Mouse (Mus musculus) liver, embryonic 16.5 days (tissue): ENCODE results near the gene Asap3. TPM values are rescaled to one million over a fixed set of nuclear protein-coding genes. Genes with fewer than 3 reads are reported as not detected.
A peak's percentile ranks its signal among the peaks of the same experiment; 100 is the strongest.

ENCODE experiments used
- ATAC-seq: fragments of 200-750 bp; cut with Nextera tagmentation; 2 replicates; pipeline ENCODE4 v1.8.0; 2017; ENCODE audit warnings: low read depth, mild to moderate bottlenecking, moderate number of reproducible peaks, moderate library complexity
- H3K27ac ChIP-seq: fragments of 300-500 bp; sonication (generic); 2 replicates; pipeline ENCODE4 v1.5.1; 2014; ENCODE audit warnings: mild to moderate bottlenecking, low read length
- H3K27me3 ChIP-seq: fragments of 300-500 bp; sonication (generic); 2 replicates; pipeline ENCODE4 v1.6.1; 2014; ENCODE audit warnings: low read depth, low read length, mixed read lengths; ENCODE audit not compliant: control insufficient read depth, insufficient read depth
- H3K36me3 ChIP-seq: fragments of 300-500 bp; sonication (generic); 2 replicates; pipeline ENCODE4 v1.6.1; 2014; ENCODE audit warnings: mild to moderate bottlenecking; ENCODE audit not compliant: control insufficient read depth, insufficient read depth
- H3K4me1 ChIP-seq: fragments of 300-500 bp; sonication (generic); 2 replicates; pipeline ENCODE4 v1.6.1; 2014; ENCODE audit warnings: low read depth, low read length, mixed read lengths; ENCODE audit not compliant: control insufficient read depth
- H3K4me2 ChIP-seq: fragments of 300-500 bp; sonication (generic); 2 replicates; pipeline ENCODE4 v1.6.1; 2014; ENCODE audit warnings: low read depth, low read length, mixed read lengths
- H3K4me3 ChIP-seq: fragments of 300-500 bp; sonication (generic); 2 replicates; pipeline ENCODE4 v1.5.1; 2014; ENCODE audit warnings: low read depth, mild to moderate bottlenecking, low read length
- H3K9ac ChIP-seq: fragments of 300-500 bp; sonication (generic); 2 replicates; pipeline ENCODE4 v1.6.1; 2014; ENCODE audit warnings: low read depth, low read length
- H3K9me3 ChIP-seq: fragments of 300-500 bp; sonication (generic); replicated peaks from 2 replicates; pipeline ENCODE4 v1.6.1; 2016; ENCODE audit warnings: low read length; ENCODE audit not compliant: control insufficient read depth
- WGBS: fragments of 180-500 bp; shearing (Covaris S2); extraction: QIAGEN DNeasy Blood & Tissue Kit; methylation state at CpG from one replicate; pipeline ENCODE4 v1.1.7; 2014; ENCODE audit not compliant: insufficient replicate concordance; 5-methylcytosine and 5-hydroxymethylcytosine counted together
- polyA plus RNA-seq: library from polyadenylated mRNA; unstranded; fragments of >200 nt; fragmentation: Nextera tagmentation; extraction: Ambion mirVana; gene quantifications from 2 replicates; pipeline ENCODE4 v1.2.1, GENCODE M21; 2015

The Asap3 gene
- polyA plus RNA-seq, 1 experiment from 2014 or later = 3.0 TPM

GRCm38 (mm10) chr4:136189912-136190311, 16.3 kb upstream of the Asap3 start:
- Histone ChIP-seq H3K36me3 (peaks cover 92% of the 10 kb centered on the region), H3K9me3 (no peaks in the 10 kb centered on the region), H3K27me3 (no peaks in the 10 kb centered on the region), H3K4me3 (peak overlapping the region; percentile 43), H3K4me2 (peak overlapping the region; percentile 70), H3K4me1 (peaks cover 59% of the 10 kb centered on the region), H3K9ac (peak overlapping the region; percentile 74), H3K27ac (peak overlapping the region; percentile 88)
- WGBS = 28% methylated on average over 8 of the region's 8 CpGs
- ATAC-seq = peak; percentile 99

DNA sequence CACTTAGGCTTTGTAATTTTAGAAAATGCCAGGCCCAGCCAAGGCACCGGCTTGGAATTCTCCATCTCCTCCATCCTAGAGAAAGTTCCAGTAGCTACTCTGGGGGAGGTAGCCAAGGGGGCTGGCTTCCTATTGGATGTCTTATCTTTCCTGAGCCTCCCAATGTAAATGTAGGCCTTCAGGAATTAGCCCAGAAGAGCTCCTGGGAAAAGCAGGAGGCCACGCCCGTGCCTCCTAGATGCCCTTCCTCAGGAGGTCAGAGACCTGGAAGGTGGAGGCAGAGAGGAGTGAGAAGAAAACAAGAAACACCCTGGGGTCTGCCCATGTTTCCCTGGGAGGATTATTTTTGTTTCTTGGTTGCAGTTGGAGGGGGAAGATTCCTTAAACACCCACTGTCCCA, 12.6 kb upstream of the Asap3 start:
- no peak overlapping the region for H3K27ac ChIP-seq
- H3K4me3 ChIP-seq = no peak overlapping the region
- no peaks in the 10 kb centered on the region for H3K9me3 ChIP-seq
- no peak overlapping the region for H3K9ac ChIP-seq
- no peak overlapping the region for H3K4me2 ChIP-seq
- no peak for ATAC-seq
- peaks cover 67% of the 10 kb centered on the region for H3K36me3 ChIP-seq
- WGBS = 93% methylated on average over 3 of the region's 3 CpGs
- no peaks in the 10 kb centered on the region for H3K27me3 ChIP-seq
- peaks cover 30% of the 10 kb centered on the region for H3K4me1 ChIP-seq

- Histone ChIP-seq H3K27me3 (no peaks in the 10 kb centered on the region), H3K4me2 (no peak overlapping the region), H3K4me3 (no peak overlapping the region), H3K4me1 (peaks cover 19% of the 10 kb centered on the region), H3K9me3 (no peaks in the 10 kb centered on the region), H3K9ac (no peak overlapping the region), H3K27ac (peak overlapping the region; percentile 35), H3K36me3 (peaks cover 58% of the 10 kb centered on the region)
- no peak for ATAC-seq
- 73% methylated on average over 7 of the region's 7 CpGs for WGBS
Measured at GRCm38 (mm10) chr4:136195029-136195428, 11.1 kb upstream of the Asap3 start.

DNA sequence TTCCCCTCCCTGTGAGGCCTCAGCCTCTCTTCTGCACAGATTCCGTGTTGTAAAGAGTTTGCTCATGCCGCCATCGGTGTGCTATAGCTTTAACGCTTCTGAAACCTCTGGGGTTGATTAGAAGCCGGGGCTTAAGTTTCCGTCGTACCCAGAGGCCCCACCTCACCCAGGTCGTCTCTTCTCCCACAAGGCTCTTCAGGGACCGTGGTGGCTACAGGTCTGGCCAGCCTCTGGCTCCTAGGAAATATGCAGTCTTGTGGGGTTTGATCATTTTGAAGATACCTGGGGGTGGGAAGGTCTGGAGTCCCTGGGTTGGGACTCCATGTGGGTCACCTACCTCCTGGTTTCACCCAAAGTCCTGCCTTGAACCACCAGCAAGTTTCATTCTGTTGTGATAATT, 10.5 kb upstream of the Asap3 start:
- Histone ChIP-seq H3K9ac (no peak overlapping the region), H3K27me3 (no peaks in the 10 kb centered on the region; the same call in 1 of the 2 replicates), H3K9me3 (no peaks in the 10 kb centered on the region), H3K4me1 (peaks cover 13% of the 10 kb centered on the region), H3K4me3 (no peak overlapping the region), H3K4me2 (no peak overlapping the region), H3K27ac (no peak overlapping the region; the same call in 1 of the 2 replicates), H3K36me3 (peaks cover 54% of the 10 kb centered on the region)
- 83% methylated on average over 9 of the region's 9 CpGs for WGBS
- no peak for ATAC-seq

DNA sequence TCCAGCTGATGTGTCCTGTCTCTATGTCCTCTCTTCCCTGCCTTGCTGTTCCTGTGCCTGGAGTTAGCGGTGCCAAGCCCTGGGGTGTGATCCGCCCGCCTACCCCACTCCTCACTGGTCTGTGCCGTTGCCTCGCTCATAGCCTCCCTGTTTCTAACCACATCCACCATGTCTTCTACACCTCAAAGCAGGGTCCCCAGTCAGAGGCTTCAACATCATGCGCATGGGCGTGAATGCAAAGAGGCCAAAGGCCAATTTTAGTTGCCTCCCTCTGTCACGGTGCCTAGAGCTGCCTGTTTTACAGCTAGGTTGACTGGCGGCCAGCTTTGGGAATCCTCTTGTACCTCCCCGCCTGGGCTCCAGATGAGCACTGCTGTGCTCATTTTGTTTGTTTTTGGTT, 10.0 kb upstream of the Asap3 start:
- Histone ChIP-seq H3K36me3 (peaks cover 49% of the 10 kb centered on the region), H3K27me3 (no peaks in the 10 kb centered on the region; the same call in 1 of the 2 replicates), H3K9ac (no peak overlapping the region), H3K4me1 (peaks cover 8% of the 10 kb centered on the region), H3K27ac (no peak overlapping the region), H3K9me3 (no peaks in the 10 kb centered on the region), H3K4me3 (no peak overlapping the region), H3K4me2 (no peak overlapping the region)
- WGBS = 84% methylated on average over 10 of the region's 10 CpGs
- no peak for ATAC-seq

- 76% methylated on average over 7 of the region's 7 CpGs for WGBS
- Histone ChIP-seq H3K27me3 (peaks cover 9% of the 10 kb centered on the region), H3K36me3 (peaks cover 22% of the 10 kb centered on the region), H3K4me1 (no peaks in the 10 kb centered on the region; the same call in 1 of the 2 replicates), H3K4me2 (no peak overlapping the region), H3K27ac (peak overlapping the region; percentile 33; the same call in 1 of the 2 replicates), H3K4me3 (no peak overlapping the region), H3K9me3 (no peaks in the 10 kb centered on the region), H3K9ac (no peak overlapping the region)
- ATAC-seq = no peak
Measured at GRCm38 (mm10) chr4:136198846-136199245, 7.3 kb upstream of the Asap3 start.

GRCm38 (mm10) chr4:136199562-136200292, 6.4 kb upstream of the Asap3 start:
- H3K27ac ChIP-seq = no peak overlapping the region
- WGBS = 29% methylated on average over 9 of the region's 9 CpGs
- 0 out of 2 replicates have a peak, but pooled peaks have one; percentile 39 for ATAC-seq

DNA sequence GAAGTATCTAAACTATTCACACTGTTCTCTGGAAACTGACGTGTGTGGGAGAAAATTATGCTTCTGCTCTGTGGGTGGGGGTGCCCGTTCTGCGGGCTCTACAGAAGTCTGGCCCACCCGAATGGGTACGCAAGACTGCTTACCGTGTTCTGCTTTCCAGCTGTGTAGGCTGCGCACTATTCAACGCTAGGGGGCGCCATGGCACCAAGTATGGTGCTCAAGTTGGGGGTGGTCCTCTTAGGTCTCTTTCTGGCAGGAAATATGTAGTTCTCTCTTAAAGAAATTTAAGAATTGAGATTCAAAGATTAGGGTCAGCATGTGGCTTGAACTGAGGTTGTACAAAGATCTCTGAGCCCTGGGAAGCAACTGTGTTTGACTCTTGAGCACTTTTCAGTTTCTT, 3.7 kb upstream of the Asap3 start:
- no peak overlapping the region for H3K27ac ChIP-seq
- WGBS = 4% methylated on average over 9 of the region's 9 CpGs
- H3K36me3 ChIP-seq = no peaks in the 10 kb centered on the region
- no peak overlapping the region for H3K4me2 ChIP-seq
- H3K9me3 ChIP-seq = no peaks in the 10 kb centered on the region
- peaks cover 33% of the 10 kb centered on the region for H3K27me3 ChIP-seq
- peaks cover 16% of the 10 kb centered on the region for H3K4me1 ChIP-seq
- ATAC-seq = no peak
- H3K4me3 ChIP-seq = no peak overlapping the region
- H3K9ac ChIP-seq = no peak overlapping the region

More at GRCm38 (mm10) chr4:136199562-136200292, 6.4 kb upstream of the Asap3 start:
- no peaks in the 10 kb centered on the region; the same call in 1 of the 2 replicates for H3K4me1 ChIP-seq
- H3K36me3 ChIP-seq = peaks cover 13% of the 10 kb centered on the region
- no peaks in the 10 kb centered on the region for H3K9me3 ChIP-seq
- no peak overlapping the region for H3K4me2 ChIP-seq
- peaks cover 17% of the 10 kb centered on the region for H3K27me3 ChIP-seq
- no peak overlapping the region for H3K4me3 ChIP-seq
- no peak overlapping the region for H3K9ac ChIP-seq

- no peak overlapping the region for H3K9ac ChIP-seq
- no peak for ATAC-seq
- H3K9me3 ChIP-seq = no peaks in the 10 kb centered on the region
- peaks cover 16% of the 10 kb centered on the region for H3K4me1 ChIP-seq
- 69% methylated on average over 2 of the region's 2 CpGs for WGBS
- H3K4me2 ChIP-seq = no peak overlapping the region
- no peak overlapping the region for H3K4me3 ChIP-seq
- no peaks in the 10 kb centered on the region for H3K36me3 ChIP-seq
- H3K27ac ChIP-seq = no peak overlapping the region
- H3K27me3 ChIP-seq = peaks cover 49% of the 10 kb centered on the region
Measured at GRCm38 (mm10) chr4:136204775-136205174, 1.4 kb upstream of the Asap3 start.
